Comparison of ENCODE assay signal across 22 mouse cellular contexts in the genomic region with DNA sequence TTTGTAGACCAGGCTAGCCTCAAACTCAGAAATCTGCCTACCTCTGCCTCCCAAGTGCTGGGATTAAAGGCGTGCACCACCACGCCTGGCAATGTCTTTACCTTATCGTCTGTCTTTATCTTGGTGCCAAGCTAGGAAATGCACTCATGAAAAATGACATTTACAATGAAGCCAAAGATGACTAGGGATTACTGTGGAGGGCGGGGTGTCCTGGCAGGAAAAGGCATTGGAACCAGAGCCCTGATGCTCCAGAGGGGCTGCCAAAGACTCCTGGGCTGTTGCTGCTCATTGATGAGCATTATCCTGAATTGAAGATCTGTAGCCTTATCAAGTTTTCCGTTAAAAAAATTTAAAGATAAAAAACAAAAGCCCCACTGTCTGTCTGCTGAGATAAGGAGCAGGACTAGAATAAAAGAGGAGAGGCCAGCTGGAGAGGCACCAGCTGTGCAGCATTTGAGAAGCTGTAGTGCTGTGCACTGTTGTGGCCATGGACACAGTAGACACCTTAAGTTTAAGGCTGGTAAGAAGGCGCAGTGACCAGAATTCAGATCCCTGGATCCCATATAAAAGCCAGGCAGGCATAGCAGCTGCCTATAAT.
A peak's percentile ranks its signal among the peaks of the same experiment; 100 is the strongest.
DNase-seq lines count a peak whose midpoint lies in the region; ATAC-seq lines count a peak whose summit lies in the region.
"Had no signal": no experiment of that assay in that cellular context is flagged by ENCODE, and none has a peak within 500 bp of the region (broad histone marks: within the 10 kb centered on the region; RNA-seq: fewer than 3 reads in every experiment).

No protein-coding gene starts in this region.

- peak; percentile 78 for ATAC-seq in megakaryocyte-erythroid progenitor cell, adult 5-6 weeks (replicated peaks; ENCODE audit: low FRiP score, low TSS enrichment, poor library complexity, severe bottlenecking)
- no peak for ATAC-seq in midbrain, embryonic 11.5 days (ENCODE audit: low FRiP score)
- ATAC-seq: forebrain, embryonic 15.5 days; intestine, postnatal 0 days had no signal

- no peaks in the 10 kb centered on the region for H3K27me3 ChIP-seq in midbrain, embryonic 11.5 days (ENCODE audit: control insufficient read depth, insufficient read depth, low read length)
- H3K27me3 ChIP-seq: forebrain, embryonic 15.5 days; limb, embryonic 13.5 days; neural tube, embryonic 15.5 days; stomach, embryonic 15.5 days had no signal

- no peak overlapping the region for H3K9ac ChIP-seq in midbrain, embryonic 11.5 days (ENCODE audit: low read length)
- H3K9ac ChIP-seq: forebrain, embryonic 15.5 days; limb, embryonic 13.5 days; lung, embryonic 14.5 days; neural tube, embryonic 15.5 days; stomach, embryonic 15.5 days had no signal

- no peak overlapping the region for H3K4me2 ChIP-seq in midbrain, embryonic 11.5 days
- H3K4me2 ChIP-seq: forebrain, embryonic 15.5 days; limb, embryonic 13.5 days; lung, embryonic 14.5 days; neural tube, embryonic 15.5 days; stomach, embryonic 15.5 days had no signal

- peak; percentile 19 for DNase-seq in cerebellum, adult 11-12 months
- DNase-seq in cerebellum, adult 11 months = no peak
- peak; percentile 6 for DNase-seq in lung, postnatal 10 days
- no peak for DNase-seq in lung, postnatal 25 days (ENCODE audit: low spot score)
- peak; percentile 23 to 39 for DNase-seq in cerebellum, postnatal 36 days
- no peak for DNase-seq in midbrain, embryonic 11.5 days (ENCODE audit: low spot score, missing footprints)
- no peak for DNase-seq in left cerebral cortex, adult 11 months (ENCODE audit: low spot score)
- DNase-seq: embryo, embryonic 11 days; kidney, postnatal 4 days; lung, embryonic 14.5 days; lung, postnatal 4 days; right cerebral cortex, adult 18-20 months; thymus, postnatal 25 days had no signal

- H3K36me3 ChIP-seq in midbrain, embryonic 11.5 days (ENCODE audit: control insufficient read depth, insufficient read depth, low read length) = no peaks in the 10 kb centered on the region
- H3K36me3 ChIP-seq: heart, embryonic 10.5 days; hindbrain, embryonic 10.5 days; limb, embryonic 13.5 days; midbrain, embryonic 10.5 days; neural tube, embryonic 15.5 days; stomach, embryonic 15.5 days had no signal

- no peaks in the 10 kb centered on the region for H3K9me3 ChIP-seq in midbrain, embryonic 11.5 days (ENCODE audit: control insufficient read depth, low read length)
- H3K9me3 ChIP-seq: forebrain, embryonic 15.5 days; heart, embryonic 10.5 days; hindbrain, embryonic 10.5 days; limb, embryonic 13.5 days; midbrain, embryonic 10.5 days; neural tube, embryonic 15.5 days; stomach, embryonic 15.5 days had no signal

- 87% methylated on average over 6 of the region's 6 CpGs for WGBS in midbrain, embryonic 11.5 days

- no peak overlapping the region for H3K27ac ChIP-seq in midbrain, embryonic 11.5 days (ENCODE audit: low read depth, low read length)
- H3K27ac ChIP-seq: forebrain, embryonic 15.5 days; heart, embryonic 10.5 days; hindbrain, embryonic 10.5 days; limb, embryonic 13.5 days; midbrain, embryonic 10.5 days; neural tube, embryonic 15.5 days; stomach, embryonic 15.5 days had no signal

- H3K4me1 ChIP-seq in midbrain, embryonic 11.5 days (ENCODE audit: control insufficient read depth, insufficient read depth, low read length) = no peaks in the 10 kb centered on the region
- H3K4me1 ChIP-seq: forebrain, embryonic 15.5 days; hindbrain, embryonic 10.5 days; limb, embryonic 13.5 days; midbrain, embryonic 10.5 days; neural tube, embryonic 15.5 days; stomach, embryonic 15.5 days had no signal

- no peak overlapping the region for H3K4me3 ChIP-seq in midbrain, embryonic 11.5 days (ENCODE audit: low read depth, low read length)
- H3K4me3 ChIP-seq: forebrain, embryonic 15.5 days; heart, embryonic 10.5 days; hindbrain, embryonic 10.5 days; limb, embryonic 13.5 days; midbrain, embryonic 10.5 days; neural tube, embryonic 15.5 days; stomach, embryonic 15.5 days had no signal

Comparison
In these comparisons a context has a peak if more than half of its experiments do, and no peak if none do; other contexts are left out.
1. DNase-seq: peak in cerebellum, adult 11-12 months (single experiment), lung, postnatal 10 days (single experiment) and cerebellum, postnatal 36 days (2 of 2); none in cerebellum, adult 11 months (single experiment), lung, postnatal 25 days (single experiment), midbrain, embryonic 11.5 days (single experiment) and left cerebral cortex, adult 11 months (single experiment).